Mouse (Mus musculus) heart, postnatal 0 days (tissue): ENCODE measurements at regions not wholly inside any gene's neighbourhood (a gene's known extent, or its start where the extent isn't known, plus 50 kb on each side); places are given as distances from the start of the nearest gene placed in this dataset.

Experiments used
- ATAC-seq: fragments of 200-750 bp; cut with Nextera tagmentation; 2 replicates; pipeline ENCODE4 v1.8.0; 2017; ENCODE audit warnings: low read depth, moderate number of reproducible peaks, moderate library complexity; ENCODE audit not compliant: insufficient read depth
- DNase-seq: peaks from one replicate; pipeline ENCODE4 v3.0.0-alpha.2; 2016; ENCODE audit warnings: low spot score
- H3K27ac ChIP-seq: fragments of 300-500 bp; sonication (generic); 2 replicates; pipeline ENCODE4 v1.5.1; 2014; ENCODE audit warnings: low read depth, mild to moderate bottlenecking
- H3K27me3 ChIP-seq: fragments of 300-500 bp; sonication (generic); 2 replicates; pipeline ENCODE4 v1.6.1; 2014; ENCODE audit warnings: low read length, mixed read lengths; ENCODE audit not compliant: control insufficient read depth, insufficient read depth
- H3K36me3 ChIP-seq: fragments of 300-500 bp; sonication (generic); replicated peaks from 2 replicates; pipeline ENCODE4 v1.6.1; 2014; ENCODE audit warnings: low read length, mixed read lengths; ENCODE audit not compliant: control insufficient read depth, insufficient read depth
- H3K4me1 ChIP-seq: fragments of 300-500 bp; sonication (generic); 2 replicates; pipeline ENCODE4 v1.6.1; 2014; ENCODE audit warnings: antibody characterized with exemption; ENCODE audit not compliant: control insufficient read depth, insufficient read depth
- H3K4me2 ChIP-seq: fragments of 300-500 bp; sonication (generic); 2 replicates; pipeline ENCODE4 v1.6.1; 2014; ENCODE audit warnings: low read depth, mild to moderate bottlenecking, low read length, moderate library complexity
- H3K4me3 ChIP-seq: fragments of 300-500 bp; sonication (generic); 2 replicates; pipeline ENCODE4 v1.5.1; 2014; ENCODE audit warnings: low read depth, low read length
- H3K9ac ChIP-seq: fragments of 300-500 bp; sonication (generic); replicated peaks from 2 replicates; pipeline ENCODE4 v1.6.1; 2014; ENCODE audit warnings: low read depth, low read length, mixed read lengths
- H3K9me3 ChIP-seq: fragments of 300-500 bp; sonication (generic); replicated peaks from 2 replicates; pipeline ENCODE4 v1.6.1; 2016; ENCODE audit warnings: low read length; ENCODE audit not compliant: control insufficient read depth
- CTCF ChIP-seq: IDR thresholded peaks from 2 replicates; pipeline ENCODE4 v1.5.1; 2016; ENCODE audit warnings: antibody characterized with exemption, control low read depth, low read depth
- EP300 ChIP-seq: IDR thresholded peaks from 2 replicates; pipeline ENCODE4 v1.6.1; 2016; ENCODE audit warnings: antibody characterized with exemption, low read depth
- WGBS: fragments of 180-500 bp; shearing (Covaris S2); extraction: QIAGEN DNeasy Blood & Tissue Kit; methylation state at CpG from one replicate; pipeline ENCODE4 v1.1.7; 2014; 5-methylcytosine and 5-hydroxymethylcytosine counted together

- Histone ChIP-seq H3K27ac (no peak overlapping the region), H3K36me3 (no peaks in the 10 kb centered on the region), H3K9me3 (no peaks in the 10 kb centered on the region), H3K27me3 (no peaks in the 10 kb centered on the region), H3K4me3 (no peak overlapping the region), H3K4me2 (no peak overlapping the region), H3K4me1 (no peaks in the 10 kb centered on the region), H3K9ac (no peak overlapping the region)
- TF ChIP-seq EP300 (no peak), CTCF (no peak)
- WGBS, result 84% methylated on average over 7 of the region's 7 CpGs
- ATAC-seq (no peak), DNase-seq (no peak)
Measured at GRCm38 (mm10) chr6:147755750-147756523, 280.3 kb downstream of the Ccdc91 start.

- Histone ChIP-seq H3K9ac (no peak overlapping the region), H3K27me3 (no peaks in the 10 kb centered on the region), H3K4me1 (no peaks in the 10 kb centered on the region), H3K4me2 (no peak overlapping the region), H3K27ac (no peak overlapping the region), H3K9me3 (no peaks in the 10 kb centered on the region), H3K36me3 (no peaks in the 10 kb centered on the region), H3K4me3 (no peak overlapping the region)
- no peak for TF ChIP-seq CTCF
- DNase-seq, result no peak
- WGBS, result 53% methylated on average over 7 of the region's 7 CpGs
- no peak for ATAC-seq
Measured at GRCm38 (mm10) chr6:147759485-147759884, 283.9 kb downstream of the Ccdc91 start.

- 45% methylated on average over 2 of the region's 2 CpGs for WGBS
- no peak overlapping the region for H3K4me2 ChIP-seq
- H3K9ac ChIP-seq, result no peak overlapping the region
- ATAC-seq (peak; percentile 68), DNase-seq (peak; percentile 46)
- TF ChIP-seq EP300, result no peak
- no peak for TF ChIP-seq CTCF
- H3K4me3 ChIP-seq, result no peak overlapping the region
- no peaks in the 10 kb centered on the region for H3K9me3 ChIP-seq
- H3K4me1 ChIP-seq, result no peaks in the 10 kb centered on the region
- H3K36me3 ChIP-seq, result no peaks in the 10 kb centered on the region
- no peaks in the 10 kb centered on the region for H3K27me3 ChIP-seq
- H3K27ac ChIP-seq, result no peak overlapping the region
Measured at GRCm38 (mm10) chr6:147760113-147760512, 284.5 kb downstream of the Ccdc91 start.

- H3K9me3 ChIP-seq, result no peaks in the 10 kb centered on the region
- no peaks in the 10 kb centered on the region for H3K27me3 ChIP-seq
- H3K9ac ChIP-seq, result no peak overlapping the region
- WGBS, result 46% methylated on average over 1 of the region's 1 CpGs
- H3K4me2 ChIP-seq, result no peak overlapping the region
- no peaks in the 10 kb centered on the region for H3K4me1 ChIP-seq
- no peaks in the 10 kb centered on the region for H3K36me3 ChIP-seq
- DNase-seq (no peak), ATAC-seq (no peak)
- no peak overlapping the region for H3K4me3 ChIP-seq
- no peak overlapping the region for H3K27ac ChIP-seq
- TF ChIP-seq CTCF (no peak), EP300 (no peak)
Measured at GRCm38 (mm10) chr6:147765241-147765640, 281.8 kb upstream of the Far2 start.

- Histone ChIP-seq H3K4me3 (no peak overlapping the region), H3K4me2 (no peak overlapping the region)
- 70% methylated on average over 5 of the region's 5 CpGs for WGBS
Measured at GRCm38 (mm10) chr6:147769180-147769579, 277.9 kb upstream of the Far2 start.

GRCm38 (mm10) chr6:147770034-147770433 is 277.0 kb upstream of the Far2 start:
- ATAC-seq (no peak), DNase-seq (no peak)
- Histone ChIP-seq H3K9ac (no peak overlapping the region), H3K9me3 (no peaks in the 10 kb centered on the region), H3K27me3 (no peaks in the 10 kb centered on the region), H3K4me2 (no peak overlapping the region), H3K36me3 (no peaks in the 10 kb centered on the region), H3K4me1 (no peaks in the 10 kb centered on the region), H3K4me3 (no peak overlapping the region), H3K27ac (no peak overlapping the region)
- TF ChIP-seq EP300, result no peak
- no peak for TF ChIP-seq CTCF

More at GRCm38 (mm10) chr6:147769180-147769579, 277.9 kb upstream of the Far2 start:
- Histone ChIP-seq H3K27me3 (no peaks in the 10 kb centered on the region), H3K36me3 (no peaks in the 10 kb centered on the region), H3K27ac (no peak overlapping the region), H3K4me1 (no peaks in the 10 kb centered on the region), H3K9me3 (no peaks in the 10 kb centered on the region), H3K9ac (no peak overlapping the region)
- ATAC-seq (no peak), DNase-seq (no peak)
- TF ChIP-seq EP300 (no peak), CTCF (no peak)
